Mouse (Mus musculus) liver, adult 2 months (tissue): ENCODE data around the gene 6430628N08Rik. TPM values are rescaled to one million over a fixed set of nuclear protein-coding genes. Genes with fewer than 3 reads are reported as not detected.

Experiments
- DNase-seq: peaks from one replicate; pipeline ENCODE4 v3.0.0-alpha.2; 2011; ENCODE audit warnings: low read depth, low spot score; ENCODE audit errors: extremely low read depth
- H3K27ac ChIP-seq: fragments of 200-500 bp; replicated peaks from 2 replicates; pipeline ENCODE4 v1.5.1; 2012; ENCODE audit warnings: low read depth, mild to moderate bottlenecking, control low read depth, inconsistent platforms, low read length; ENCODE audit not compliant: insufficient read depth
- H3K27me3 ChIP-seq: fragments of 200-500 bp; 2 replicates; pipeline ENCODE4 v1.6.1; 2012; ENCODE audit warnings: mild to moderate bottlenecking, moderate library complexity, low read length, inconsistent platforms; ENCODE audit not compliant: control insufficient read depth, insufficient read depth
- H3K36me3 ChIP-seq: fragments of 200-500 bp; 2 replicates; pipeline ENCODE4 v1.6.1; 2012; ENCODE audit warnings: low read length, inconsistent platforms; ENCODE audit not compliant: control insufficient read depth, insufficient read depth
- H3K4me1 ChIP-seq: fragments of 200-500 bp; 2 replicates; pipeline ENCODE4 v1.6.1; 2011; ENCODE audit warnings: low read length; ENCODE audit not compliant: control insufficient read depth, insufficient read depth
- H3K4me3 ChIP-seq: fragments of 200-500 bp; 2 replicates; pipeline ENCODE4 v1.5.1; 2011; ENCODE audit warnings: low read depth, mild to moderate bottlenecking, control low read depth, low read length, moderate library complexity; ENCODE audit not compliant: insufficient read depth
- H3K79me2 ChIP-seq: fragments of 200-500 bp; 2 replicates; pipeline ENCODE4 v1.6.1; 2012; ENCODE audit warnings: inconsistent platforms, mild to moderate bottlenecking, low read length, moderate library complexity; ENCODE audit not compliant: control insufficient read depth, insufficient read depth
- H3K9ac ChIP-seq: fragments of 200-500 bp; 2 replicates; pipeline ENCODE4 v1.6.1; 2012; ENCODE audit warnings: low read depth, mild to moderate bottlenecking, control low read depth, inconsistent platforms, low read length
- CTCF ChIP-seq: fragments of 200-500 bp; IDR thresholded peaks from 2 replicates; pipeline ENCODE4 v1.5.1; 2011; ENCODE audit warnings: low read depth, low read length, control low read depth
- POLR2A ChIP-seq: fragments of 200-500 bp; IDR thresholded peaks from 2 replicates; pipeline ENCODE4 v1.6.1; 2011; ENCODE audit warnings: low read length, control low read depth; ENCODE audit not compliant: insufficient read depth; ENCODE audit errors: extremely low read depth
- WGBS: fragments of 180-500 bp; shearing (Covaris S2); methylation state at CpG from one replicate; pipeline ENCODE4 v1.1.7; 2018; 5-methylcytosine and 5-hydroxymethylcytosine counted together
- polyA plus RNA-seq: library from polyadenylated mRNA; depleted of rRNA; stranded (reverse); fragments of >200 nt; gene quantifications from 2 replicates; pipeline ENCODE4 v1.2.3, GENCODE M21; 2012
- total RNA-seq: library from RNA; depleted of rRNA; stranded (reverse); fragments of >200 nt; gene quantifications from 2 replicates; pipeline ENCODE4 v1.2.3, GENCODE M21; 2014

6430628N08Rik gene
- total and polyA plus RNA-seq, 2 experiments = not detected

- DNase-seq = no peak
- H3K79me2 ChIP-seq = no peaks in the 10 kb centered on the region
- H3K36me3 ChIP-seq = no peaks in the 10 kb centered on the region
- H3K9ac ChIP-seq = no peak overlapping the region
- no peak overlapping the region for H3K4me3 ChIP-seq
- 23% methylated on average over 6 of the region's 6 CpGs for WGBS
- TF ChIP-seq POLR2A = no peak
- no peak for TF ChIP-seq CTCF
- H3K4me1 ChIP-seq = no peaks in the 10 kb centered on the region
- H3K27me3 ChIP-seq = peaks cover 8% of the 10 kb centered on the region
- H3K27ac ChIP-seq = no peak overlapping the region
Measured at GRCm38 (mm10) chr4:115890066-115890465, 399 bp upstream of the 6430628N08Rik start.

DNA sequence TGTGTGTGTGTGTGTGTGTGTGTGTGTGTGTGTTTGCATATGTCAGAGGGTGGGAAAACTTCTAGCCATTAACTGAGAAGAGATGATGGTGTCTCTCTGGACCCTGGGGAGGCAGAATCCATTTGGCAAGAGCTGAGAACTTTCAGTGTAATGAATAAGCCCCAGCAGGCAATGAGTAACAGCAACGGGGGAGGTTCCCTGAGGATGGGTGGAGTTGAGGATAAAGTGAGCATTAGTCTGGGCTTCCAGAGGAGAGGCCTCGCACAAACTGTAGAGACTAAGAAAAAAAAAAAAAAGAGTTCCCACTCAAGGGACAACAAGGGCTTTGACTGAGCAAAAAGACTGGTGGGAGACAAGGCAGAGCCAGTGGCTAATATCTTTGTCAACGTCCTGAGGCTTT lies 3.8 kb downstream of the 6430628N08Rik start:
- Histone ChIP-seq H3K9ac (no peak overlapping the region), H3K27me3 (peaks cover 17% of the 10 kb centered on the region), H3K36me3 (no peaks in the 10 kb centered on the region), H3K79me2 (no peaks in the 10 kb centered on the region), H3K4me1 (no peaks in the 10 kb centered on the region), H3K4me3 (no peak overlapping the region), H3K27ac (no peak overlapping the region)
- TF ChIP-seq CTCF (no peak), POLR2A (no peak)
- WGBS = 41% methylated on average over 3 of the region's 3 CpGs
- DNase-seq = no peak

GRCm38 (mm10) chr4:115897901-115898631 lies 7.6 kb downstream of the 6430628N08Rik start:
- H3K4me3 ChIP-seq = no peak overlapping the region; the same call in 1 of the 2 replicates
- no peak for DNase-seq
- no peak overlapping the region for H3K9ac ChIP-seq
- no peak overlapping the region for H3K27ac ChIP-seq
- H3K79me2 ChIP-seq = no peaks in the 10 kb centered on the region
- no peaks in the 10 kb centered on the region for H3K36me3 ChIP-seq
- H3K4me1 ChIP-seq = no peaks in the 10 kb centered on the region
- TF ChIP-seq CTCF = no peak; the same call in 1 of the 2 replicates
- no peak for TF ChIP-seq POLR2A
- H3K27me3 ChIP-seq = peaks cover 9% of the 10 kb centered on the region
- WGBS = 7% methylated on average over 56 of the region's 56 CpGs

DNA sequence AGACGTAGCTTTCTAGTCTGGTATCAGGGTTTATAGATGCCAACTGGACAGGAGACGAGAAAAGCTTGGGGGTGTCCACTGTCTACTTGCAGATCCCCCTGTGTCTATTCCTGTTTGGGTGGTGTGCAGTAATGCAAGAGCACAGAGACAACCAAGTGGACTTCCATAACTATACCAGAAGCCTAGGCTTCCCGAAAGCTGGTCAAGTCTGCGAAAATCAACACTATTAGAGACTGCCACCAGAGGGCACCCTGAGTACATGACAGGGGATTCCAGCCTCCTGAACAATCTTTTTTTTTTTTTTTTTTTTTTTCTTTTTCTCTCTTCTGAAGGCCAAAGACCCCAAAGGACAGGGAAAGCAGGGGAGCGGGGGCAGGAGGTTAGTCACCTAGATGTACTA lies 12.4 kb downstream of the 6430628N08Rik start:
- 19% methylated on average over 5 of the region's 5 CpGs for WGBS
- H3K36me3 ChIP-seq = no peaks in the 10 kb centered on the region
- H3K9ac ChIP-seq = no peak overlapping the region
- peaks cover 5% of the 10 kb centered on the region; the same call in 1 of the 2 replicates for H3K4me1 ChIP-seq
- H3K79me2 ChIP-seq = no peaks in the 10 kb centered on the region
- peak; percentile 52; the same call in 1 of the 2 replicates for TF ChIP-seq CTCF
- no peak for TF ChIP-seq POLR2A
- H3K4me3 ChIP-seq = no peak overlapping the region
- H3K27ac ChIP-seq = no peak overlapping the region
- peak; percentile 55 for DNase-seq
- peaks cover 8% of the 10 kb centered on the region for H3K27me3 ChIP-seq

DNA sequence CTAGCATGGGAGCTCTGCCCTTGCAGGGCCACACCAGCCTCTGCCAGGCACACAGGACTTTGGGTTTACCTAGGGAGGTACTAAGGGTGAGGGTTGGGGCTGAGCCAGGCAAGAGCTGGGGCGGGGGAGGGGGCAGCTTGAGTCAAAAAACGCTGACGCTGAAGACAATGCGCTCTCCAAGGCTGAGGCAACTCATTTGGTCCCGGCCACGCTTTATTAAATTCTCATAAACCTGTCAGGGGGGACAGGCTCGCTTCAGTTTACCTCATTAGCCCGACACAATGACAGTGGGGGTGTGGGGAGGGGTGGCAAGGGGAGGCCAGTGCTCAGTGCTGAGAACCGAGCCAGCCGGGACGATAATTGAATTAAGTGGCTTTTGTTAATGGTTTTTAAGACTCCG lies 13.9 kb downstream of the 6430628N08Rik start:
- H3K79me2 ChIP-seq = no peaks in the 10 kb centered on the region
- H3K4me1 ChIP-seq = peaks cover 9% of the 10 kb centered on the region; the same call in 1 of the 2 replicates
- H3K9ac ChIP-seq = no peak overlapping the region
- TF ChIP-seq POLR2A (no peak), CTCF (no peak)
- H3K4me3 ChIP-seq = no peak overlapping the region
- no peak overlapping the region for H3K27ac ChIP-seq
- peak; percentile 62 for DNase-seq
- H3K27me3 ChIP-seq = no peaks in the 10 kb centered on the region; the same call in 1 of the 2 replicates
- WGBS = 60% methylated on average over 12 of the region's 12 CpGs
- H3K36me3 ChIP-seq = no peaks in the 10 kb centered on the region

- Histone ChIP-seq H3K79me2 (no peaks in the 10 kb centered on the region), H3K27me3 (no peaks in the 10 kb centered on the region; the same call in 1 of the 2 replicates)
- 54% methylated on average over 7 of the region's 7 CpGs for WGBS
Measured at GRCm38 (mm10) chr4:115905701-115906100, 15.2 kb downstream of the 6430628N08Rik start.

More at GRCm38 (mm10) chr4:115905701-115906100, 15.2 kb downstream of the 6430628N08Rik start:
- no peaks in the 10 kb centered on the region for H3K36me3 ChIP-seq
- no peak overlapping the region for H3K4me3 ChIP-seq
- no peak for DNase-seq
- peaks cover 9% of the 10 kb centered on the region; the same call in 1 of the 2 replicates for H3K4me1 ChIP-seq
- TF ChIP-seq CTCF = no peak
- no peak for TF ChIP-seq POLR2A
- no peak overlapping the region for H3K27ac ChIP-seq
- no peak overlapping the region for H3K9ac ChIP-seq
